Mouse (Mus musculus) kidney, embryonic 14.5 days (tissue): ENCODE data around the gene Kif23. TPM values are rescaled to one million over a fixed set of nuclear protein-coding genes. Genes with fewer than 3 reads are reported as not detected.

Experiments
- ATAC-seq: fragments of 200-750 bp; cut with Nextera tagmentation; 2 replicates; pipeline ENCODE4 v1.8.0; 2017; ENCODE audit warnings: moderate number of reproducible peaks, mild to moderate bottlenecking, moderate TSS enrichment, moderate library complexity; ENCODE audit not compliant: low FRiP score, low TSS enrichment
- H3K27ac ChIP-seq: fragments of 300-500 bp; sonication (generic); 2 replicates; pipeline ENCODE4 v1.5.1; 2014; ENCODE audit warnings: low read depth, mild to moderate bottlenecking, low read length, moderate library complexity, mixed read lengths
- H3K27me3 ChIP-seq: fragments of 300-500 bp; sonication (generic); 2 replicates; pipeline ENCODE4 v1.6.1; 2014; ENCODE audit warnings: mild to moderate bottlenecking, low read length; ENCODE audit not compliant: control insufficient read depth, insufficient read depth
- H3K36me3 ChIP-seq: fragments of 300-500 bp; sonication (generic); 2 replicates; pipeline ENCODE4 v1.6.1; 2014; ENCODE audit warnings: low read length, mixed read lengths; ENCODE audit not compliant: control insufficient read depth, insufficient read depth
- H3K4me1 ChIP-seq: fragments of 300-500 bp; sonication (generic); 2 replicates; pipeline ENCODE4 v1.6.1; 2014; ENCODE audit warnings: low read length, mixed read lengths; ENCODE audit not compliant: control insufficient read depth, insufficient read depth
- H3K4me2 ChIP-seq: fragments of 300-500 bp; sonication (generic); replicated peaks from 2 replicates; pipeline ENCODE4 v1.6.1; 2014; ENCODE audit warnings: low read depth, mild to moderate bottlenecking, low read length
- H3K4me3 ChIP-seq: fragments of 300-500 bp; sonication (generic); 2 replicates; pipeline ENCODE4 v1.5.1; 2014; ENCODE audit warnings: mild to moderate bottlenecking, low read length
- H3K9ac ChIP-seq: fragments of 300-500 bp; sonication (generic); 2 replicates; pipeline ENCODE4 v1.6.1; 2014; ENCODE audit warnings: low read depth, mild to moderate bottlenecking, low read length, moderate library complexity
- H3K9me3 ChIP-seq: fragments of 300-500 bp; sonication (generic); 2 replicates; pipeline ENCODE4 v1.6.1; 2016; ENCODE audit warnings: low read length; ENCODE audit not compliant: control insufficient read depth
- whole genome bisulfite sequencing: fragments of 180-500 bp; shearing (Covaris S2); extraction: QIAGEN DNeasy Blood & Tissue Kit; methylation state at CpG from one replicate; pipeline ENCODE4 v1.1.7; 2014; 5-methylcytosine and 5-hydroxymethylcytosine counted together
- polyA plus RNA-seq: library from polyadenylated mRNA; unstranded; fragments of >200 nt; fragmentation: Nextera tagmentation; extraction: Ambion mirVana; gene quantifications from 2 replicates; pipeline ENCODE4 v1.2.1, GENCODE M21; 2014

Gene Kif23
- polyA plus RNA-seq, 1 experiment from 2014 or later, result 128 TPM

DNA sequence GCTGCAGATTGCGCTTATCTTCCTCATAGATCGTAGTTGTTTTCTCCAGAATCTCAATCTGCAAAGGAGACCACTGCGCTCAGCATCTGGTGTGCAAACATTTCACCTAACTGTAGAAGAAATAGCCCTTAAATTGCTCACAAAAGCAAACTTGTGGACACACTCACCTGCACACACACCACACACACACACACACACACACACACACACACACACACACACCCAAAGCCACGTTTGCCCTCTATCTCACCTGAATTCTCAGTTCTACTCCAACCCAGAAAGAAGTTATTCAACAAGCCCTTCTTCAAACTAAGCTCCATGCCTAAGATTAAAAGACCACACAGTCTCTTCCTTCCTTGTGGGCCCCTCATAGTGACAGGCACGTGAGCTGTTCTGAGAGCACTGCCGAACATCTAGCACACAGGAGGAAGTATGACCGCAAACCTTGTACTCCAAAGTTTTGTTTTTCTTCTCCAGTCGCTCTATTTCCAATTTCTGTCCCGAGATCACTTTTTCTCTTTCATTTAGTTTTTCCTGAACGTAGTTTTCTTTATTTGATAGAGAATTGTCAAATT lies 21.4 kb downstream of the Kif23 start:
- no peak for ATAC-seq
- whole genome bisulfite sequencing, result 89% methylated on average over 10 of the region's 10 CpGs
- no peaks in the 10 kb centered on the region for H3K9me3 ChIP-seq
- no peak overlapping the region for H3K4me2 ChIP-seq
- H3K9ac ChIP-seq, result no peak overlapping the region
- no peaks in the 10 kb centered on the region for H3K4me1 ChIP-seq
- no peak overlapping the region for H3K4me3 ChIP-seq
- no peak overlapping the region for H3K27ac ChIP-seq
- no peaks in the 10 kb centered on the region for H3K27me3 ChIP-seq
- H3K36me3 ChIP-seq, result peaks cover 98% of the 10 kb centered on the region

DNA sequence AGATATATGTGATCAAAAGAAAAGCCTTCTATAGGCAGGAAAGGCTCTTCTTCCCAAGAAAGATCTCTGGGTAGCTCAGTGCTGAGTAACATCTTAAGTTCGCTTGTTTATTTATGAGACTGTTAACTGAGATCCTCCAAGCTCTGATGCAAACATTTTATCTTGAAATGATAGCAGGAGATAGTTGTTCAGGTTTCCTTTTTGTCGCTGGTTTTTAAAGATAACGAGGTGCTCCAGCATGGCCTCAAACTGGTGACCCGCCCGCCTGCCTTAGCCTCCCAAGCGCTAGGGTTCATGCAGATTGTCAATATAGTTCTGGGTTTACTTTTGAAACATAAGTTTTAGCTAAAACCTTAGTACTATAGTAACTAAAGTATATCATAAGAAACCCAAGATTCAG lies 26.2 kb downstream of the Kif23 start:
- H3K4me1 ChIP-seq, result peaks cover 2% of the 10 kb centered on the region; the same call in 1 of the 2 replicates
- H3K9me3 ChIP-seq, result no peaks in the 10 kb centered on the region
- no peak overlapping the region for H3K4me2 ChIP-seq
- no peak overlapping the region for H3K9ac ChIP-seq
- no peak for ATAC-seq
- WGBS, result 95% methylated on average over 6 of the region's 6 CpGs
- H3K36me3 ChIP-seq, result peaks cover 88% of the 10 kb centered on the region
- no peaks in the 10 kb centered on the region for H3K27me3 ChIP-seq
- no peak overlapping the region for H3K27ac ChIP-seq
- H3K4me3 ChIP-seq, result no peak overlapping the region

DNA sequence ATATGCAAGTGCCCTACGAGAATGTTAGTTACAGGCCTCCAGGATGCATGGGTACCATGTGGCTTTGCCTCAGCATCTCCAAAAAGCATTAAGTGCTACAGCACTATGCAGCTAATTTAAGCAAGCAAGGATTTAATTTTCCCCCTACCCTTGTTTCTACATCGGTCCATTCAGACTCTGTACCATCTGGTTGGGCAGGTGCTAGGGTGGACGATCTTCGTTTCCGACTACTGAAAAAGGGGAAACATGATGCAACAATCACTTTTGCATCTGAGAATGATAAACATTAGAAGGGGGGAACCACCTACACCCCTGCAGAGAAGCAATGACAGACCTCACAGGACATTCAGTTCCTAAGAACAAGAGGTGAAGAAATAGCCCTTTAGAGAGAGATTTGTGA lies 27.1 kb downstream of the Kif23 start:
- H3K4me2 ChIP-seq, result no peak overlapping the region
- H3K9ac ChIP-seq, result no peak overlapping the region
- no peak for ATAC-seq
- H3K36me3 ChIP-seq, result peaks cover 79% of the 10 kb centered on the region
- 96% methylated on average over 5 of the region's 5 CpGs for WGBS
- peaks cover 4% of the 10 kb centered on the region; the same call in 1 of the 2 replicates for H3K4me1 ChIP-seq
- H3K9me3 ChIP-seq, result no peaks in the 10 kb centered on the region
- H3K4me3 ChIP-seq, result no peak overlapping the region
- H3K27ac ChIP-seq, result no peak overlapping the region
- H3K27me3 ChIP-seq, result no peaks in the 10 kb centered on the region

DNA sequence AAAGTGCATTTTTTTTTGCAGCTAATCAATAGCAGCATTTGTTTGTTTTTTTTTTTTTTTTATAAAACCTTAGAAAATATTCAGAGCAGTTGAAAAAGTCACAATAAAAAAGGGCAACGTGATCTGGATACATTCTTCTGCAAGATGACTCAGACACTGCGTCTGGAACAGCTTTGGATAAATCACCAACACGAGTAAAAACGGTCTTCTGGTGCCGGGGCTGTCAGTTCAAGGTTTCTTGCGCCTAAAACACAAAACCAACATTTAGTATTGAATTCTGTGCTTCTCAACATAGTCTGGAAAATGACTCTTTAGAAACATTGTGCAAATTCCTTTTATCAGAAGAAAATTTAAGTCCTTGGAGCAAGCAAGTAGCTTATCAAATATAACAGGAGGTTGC lies 29.1 kb downstream of the Kif23 start:
- Histone ChIP-seq H3K27ac (no peak overlapping the region), H3K9ac (no peak overlapping the region), H3K27me3 (no peaks in the 10 kb centered on the region), H3K9me3 (no peaks in the 10 kb centered on the region), H3K4me2 (no peak overlapping the region), H3K36me3 (peaks cover 68% of the 10 kb centered on the region), H3K4me3 (no peak overlapping the region), H3K4me1 (peaks cover 4% of the 10 kb centered on the region; the same call in 1 of the 2 replicates)
- 91% methylated on average over 6 of the region's 6 CpGs for WGBS
- ATAC-seq, result no peak

DNA sequence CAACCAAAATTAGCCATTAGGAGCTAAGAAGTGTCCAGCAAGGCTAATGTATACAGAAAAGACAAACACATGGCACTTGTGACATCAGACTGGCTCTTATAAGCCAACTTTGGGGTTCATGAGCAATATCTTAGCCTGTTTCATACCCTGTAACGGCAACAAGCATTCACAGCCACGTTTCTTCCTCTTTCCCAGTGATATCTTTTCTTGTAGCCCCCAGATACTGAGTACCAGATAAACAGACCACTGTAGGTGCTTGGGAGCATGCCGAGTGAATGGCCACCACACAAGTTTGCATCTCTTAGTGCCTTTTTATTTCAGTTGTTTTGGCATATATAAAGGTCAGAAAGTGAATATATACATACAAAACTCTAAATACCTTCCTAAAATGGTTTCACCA lies 29.6 kb downstream of the Kif23 start:
- 88% methylated on average over 3 of the region's 3 CpGs for WGBS
- no peaks in the 10 kb centered on the region for H3K27me3 ChIP-seq

DNA sequence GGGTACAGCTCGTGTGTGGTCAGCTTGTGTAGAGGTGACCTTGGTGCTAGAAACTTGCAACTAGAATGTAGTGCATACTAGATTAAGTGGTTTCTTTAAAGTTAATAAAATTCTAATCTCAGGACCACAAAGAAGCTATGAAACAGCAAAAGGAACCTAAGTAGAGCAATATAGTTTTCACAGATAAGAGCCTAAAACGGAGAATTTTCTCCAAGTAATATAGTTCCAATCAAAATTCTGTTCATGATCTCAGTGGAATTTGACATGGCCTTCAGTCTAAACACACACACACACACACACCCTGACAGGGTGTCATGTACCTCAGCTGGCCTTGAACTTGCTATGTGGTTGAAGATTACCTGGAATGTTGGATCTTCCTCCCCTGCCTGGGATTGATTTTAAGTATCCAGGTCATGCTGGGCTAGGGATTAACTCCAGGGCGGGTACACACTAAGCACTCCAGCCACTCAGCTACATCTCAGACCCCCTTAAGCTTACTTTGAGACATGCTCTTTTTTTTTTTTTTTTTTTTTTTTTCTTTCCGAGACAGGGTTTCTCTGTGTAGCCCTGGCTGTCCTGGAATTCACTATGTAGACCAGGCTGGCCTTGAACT lies 31.1 kb downstream of the Kif23 start:
- ATAC-seq, result no peak
- H3K9ac ChIP-seq, result peak overlapping the region; percentile 64; the same call in 1 of the 2 replicates
- H3K36me3 ChIP-seq, result peaks cover 62% of the 10 kb centered on the region
- peaks cover 4% of the 10 kb centered on the region; the same call in 1 of the 2 replicates for H3K4me1 ChIP-seq
- WGBS, result 47% methylated on average over 3 of the region's 4 CpGs
- H3K4me2 ChIP-seq, result peak overlapping the region; percentile 72
- H3K4me3 ChIP-seq, result peak overlapping the region; percentile 83; the same call in 1 of the 2 replicates
- H3K9me3 ChIP-seq, result no peaks in the 10 kb centered on the region
- H3K27me3 ChIP-seq, result no peaks in the 10 kb centered on the region
- H3K27ac ChIP-seq, result peak overlapping the region; percentile 96; the same call in 1 of the 2 replicates

More for the DNA sequence above, 29.6 kb downstream of the Kif23 start:
- Histone ChIP-seq H3K4me2 (no peak overlapping the region), H3K9me3 (no peaks in the 10 kb centered on the region), H3K4me3 (no peak overlapping the region), H3K27ac (no peak overlapping the region), H3K4me1 (peaks cover 4% of the 10 kb centered on the region; the same call in 1 of the 2 replicates), H3K9ac (no peak overlapping the region), H3K36me3 (peaks cover 68% of the 10 kb centered on the region)
- no peak for ATAC-seq

DNA sequence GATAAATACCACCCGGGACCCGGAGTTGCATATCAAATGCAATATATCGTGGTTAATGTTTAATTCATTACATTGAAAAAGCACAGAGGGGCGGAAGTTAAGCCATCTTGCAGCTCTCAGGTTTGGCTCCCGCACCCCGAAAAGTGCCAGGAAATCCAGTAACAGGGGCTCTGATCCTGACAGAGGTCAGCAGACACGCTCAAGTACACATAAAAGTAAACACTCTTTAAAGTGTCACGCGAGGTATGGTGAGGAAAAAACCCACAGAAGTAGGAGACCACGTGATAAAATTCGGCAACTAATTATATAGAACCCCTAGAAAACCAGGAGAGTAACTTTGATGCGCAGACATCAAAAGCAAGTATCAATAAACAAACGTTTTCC lies 31.7 kb downstream of the Kif23 start:
- Histone ChIP-seq H3K4me1 (peaks cover 4% of the 10 kb centered on the region; the same call in 1 of the 2 replicates), H3K4me2 (peak overlapping the region; percentile 72), H3K9me3 (no peaks in the 10 kb centered on the region), H3K4me3 (peak overlapping the region; percentile 83), H3K36me3 (peaks cover 56% of the 10 kb centered on the region), H3K9ac (peak overlapping the region; percentile 64), H3K27me3 (no peaks in the 10 kb centered on the region), H3K27ac (peak overlapping the region; percentile 96)
- 2% methylated on average over 13 of the region's 13 CpGs for WGBS
- ATAC-seq, result no peak

DNA sequence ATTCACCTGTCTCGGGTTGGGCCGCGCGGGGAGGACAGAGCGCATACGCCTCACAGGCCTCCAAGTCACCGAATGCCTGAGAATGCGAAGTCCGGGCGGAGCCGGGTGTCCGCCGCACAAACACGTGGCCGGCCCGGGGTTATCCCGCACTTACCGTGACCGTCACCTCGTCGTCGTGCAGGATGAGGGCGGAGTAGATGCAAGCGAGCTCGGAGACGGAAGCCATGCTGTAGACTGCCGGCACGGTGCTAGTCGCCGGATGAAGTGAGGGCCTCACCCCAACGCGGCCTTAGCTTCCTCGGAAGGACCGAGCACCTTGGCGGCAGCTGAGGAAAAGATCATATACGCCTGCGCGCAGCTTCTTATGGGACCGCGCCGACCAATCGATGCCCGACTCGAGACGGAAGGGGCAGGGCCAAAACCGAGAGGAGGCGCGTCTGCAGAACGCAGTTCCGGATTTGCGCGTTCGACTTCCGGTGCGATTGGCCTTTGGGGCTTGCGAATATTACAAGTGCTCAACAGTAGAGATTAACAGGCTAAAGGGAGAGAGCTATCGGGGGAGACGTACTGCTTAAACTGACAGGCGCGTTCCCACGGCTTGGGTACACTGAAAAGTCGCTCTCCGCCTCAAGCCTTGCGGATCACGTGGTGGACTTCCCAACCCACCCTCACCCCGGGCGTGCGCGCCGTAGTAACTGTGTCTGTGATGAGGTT lies 32.2 kb downstream of the Kif23 start, which contains the start of gene Rplp1:
TSS of gene Rplp1 (minus strand) at position 340 of the 714 bp plus-strand sequence.
- H3K9ac ChIP-seq, result peak within 1 kb of the TSS; percentile 94
- H3K4me3 ChIP-seq, result peak within 1 kb of the TSS; percentile 83
- H3K27ac ChIP-seq, result peak within 1 kb of the TSS; percentile 96
- peaks cover 50% of the 10 kb centered on the region for H3K36me3 ChIP-seq
- under 1% methylated on average over 69 of the region's 70 CpGs for WGBS
- peak within 1 kb of the TSS; percentile 83 for H3K4me2 ChIP-seq
- peak; percentile 94 for ATAC-seq
- peaks cover 4% of the 10 kb centered on the region; the same call in 1 of the 2 replicates for H3K4me1 ChIP-seq
- no peaks in the 10 kb centered on the region for H3K9me3 ChIP-seq
- H3K27me3 ChIP-seq, result no peaks in the 10 kb centered on the region
